Mouse (Mus musculus) cerebellum, adult 18-20 months (tissue): ENCODE measurements around the gene Gm21976.
A peak's percentile ranks its signal among the peaks of the same experiment; 100 is the strongest.

Experiments
- DNase-seq, 2 experiments: peaks; one replicate each; pipeline ENCODE4 v3.0.0; 2021

Gene Gm21976

GRCm38 (mm10) chr13:98279686-98280085 lies at the start of gene Gm21976:
Gm21976 (plus strand) TSS chr13:98279887.
- no peak for DNase-seq

GRCm38 (mm10) chr13:98230511-98230910 lies 49.2 kb upstream of the Gm21976 start:
- no peak for DNase-seq

- DNase-seq = no peak
These were observed 44.2 kb upstream of the Gm21976 start for GRCm38 (mm10) chr13:98235451-98235850.

- peak; percentile 49 to 63 for DNase-seq
These were observed 39.6 kb upstream of the Gm21976 start for GRCm38 (mm10) chr13:98239978-98240641.

GRCm38 (mm10) chr13:98241531-98242282 lies 38.0 kb upstream of the Gm21976 start:
- no peak for DNase-seq

- DNase-seq = no peak
These were observed 34.9 kb upstream of the Gm21976 start for GRCm38 (mm10) chr13:98244571-98245350.

- no peak for DNase-seq
These were observed 34.3 kb upstream of the Gm21976 start for GRCm38 (mm10) chr13:98245386-98245785.

GRCm38 (mm10) chr13:98249594-98249993 lies 30.1 kb upstream of the Gm21976 start:
- no peak for DNase-seq

GRCm38 (mm10) chr13:98254921-98255320 lies 24.8 kb upstream of the Gm21976 start:
- no peak for DNase-seq

GRCm38 (mm10) chr13:98262636-98263457 lies 16.8 kb upstream of the Gm21976 start, which contains the start of the genes Utp15 and Ankra2:
Utp15 (minus strand) TSS chr13:98263041.
Ankra2 (plus strand) TSS chr13:98263074.
- DNase-seq = peak; percentile 94 to 99

- no peak for DNase-seq
These were observed 16.2 kb upstream of the Gm21976 start for GRCm38 (mm10) chr13:98263458-98263987.

GRCm38 (mm10) chr13:98264111-98264510 lies 15.6 kb upstream of the Gm21976 start:
- DNase-seq = no peak

- no peak for DNase-seq
These were observed 5.7 kb upstream of the Gm21976 start for GRCm38 (mm10) chr13:98274023-98274422.

- no peak for DNase-seq
These were observed 4.0 kb upstream of the Gm21976 start for GRCm38 (mm10) chr13:98275646-98276045.

- DNase-seq = no peak
These were observed 3.4 kb upstream of the Gm21976 start for GRCm38 (mm10) chr13:98276253-98276652.

GRCm38 (mm10) chr13:98277501-98277900 lies 2.2 kb upstream of the Gm21976 start:
- no peak for DNase-seq

- DNase-seq = no peak
These were observed 1.4 kb downstream of the Gm21976 start for GRCm38 (mm10) chr13:98280990-98281650.

- DNase-seq = no peak
These were observed 11.0 kb downstream of the Gm21976 start for GRCm38 (mm10) chr13:98290719-98291118.

- DNase-seq = no peak
These were observed 12.0 kb downstream of the Gm21976 start for GRCm38 (mm10) chr13:98291712-98292111.

- DNase-seq = no peak
These were observed 16.4 kb downstream of the Gm21976 start for GRCm38 (mm10) chr13:98296072-98296471.

GRCm38 (mm10) chr13:98297883-98298482 lies 18.3 kb downstream of the Gm21976 start:
- DNase-seq = no peak
